Mouse (Mus musculus) C2C12 (cell line): ENCODE measurements around the gene Aph1a. TPM values are rescaled to one million over a fixed set of nuclear protein-coding genes. Genes with fewer than 3 reads are reported as not detected.

Source experiments
- H3K27me3 ChIP-seq: one replicate; pipeline ENCODE4 v1.6.1; 2011; ENCODE audit not compliant: control insufficient read depth, insufficient read depth, insufficient read length
- H3K36me3 ChIP-seq: one replicate; pipeline ENCODE4 v1.6.1; 2011; ENCODE audit not compliant: control insufficient read depth, insufficient read depth
- H3K4me3 ChIP-seq: one replicate; pipeline ENCODE4 v1.5.1; 2011; ENCODE audit warnings: mild to moderate bottlenecking, control low read depth; ENCODE audit not compliant: poor library complexity, insufficient read depth, severe bottlenecking
- H3K79me2 ChIP-seq: one replicate; pipeline ENCODE4 v1.6.1; 2011; ENCODE audit not compliant: control insufficient read depth, insufficient read depth
- H3K79me3 ChIP-seq: one replicate; pipeline ENCODE4 v1.6.1; 2011; ENCODE audit warnings: low read depth, control low read depth
- H3ac ChIP-seq: one replicate; pipeline ENCODE3; 2011; ENCODE audit warnings: low read depth; ENCODE audit not compliant: control insufficient read depth, insufficient read length
- CEBPB ChIP-seq: IDR thresholded peaks from one replicate; pipeline ENCODE4 v1.6.1; 2011; ENCODE audit warnings: low read depth, mild to moderate bottlenecking, control low read depth, moderate library complexity
- CTCF ChIP-seq: IDR thresholded peaks from one replicate; pipeline ENCODE4 v1.5.1; 2011; ENCODE audit not compliant: control insufficient read depth, insufficient read depth, insufficient read length
- FOSL1 ChIP-seq: IDR thresholded peaks from one replicate; pipeline ENCODE4 v1.8.0; 2011; ENCODE audit warnings: mild to moderate bottlenecking, low read length; ENCODE audit not compliant: poor library complexity, insufficient read depth, severe bottlenecking
- MAX ChIP-seq: IDR thresholded peaks from one replicate; pipeline ENCODE4 v1.6.1; 2011; ENCODE audit warnings: mild to moderate bottlenecking, control low read depth
- MYOD1 ChIP-seq: IDR thresholded peaks from one replicate; pipeline ENCODE4 v1.6.1; 2011; ENCODE audit warnings: low read depth; ENCODE audit not compliant: control insufficient read depth, insufficient read length
- MYOG ChIP-seq: IDR thresholded peaks from one replicate; pipeline ENCODE4 v1.6.1; 2011; ENCODE audit not compliant: control insufficient read depth, insufficient read length; ENCODE audit errors: extremely low read depth
- USF1 ChIP-seq: IDR thresholded peaks from one replicate; pipeline ENCODE4 v1.6.1; 2011; ENCODE audit warnings: low read depth, mild to moderate bottlenecking, control low read depth, moderate library complexity
- polyA plus RNA-seq: library from polyadenylated mRNA; unstranded; fragments of >200 nt; fragmentation: generic; extraction: Trizol; gene quantifications from one replicate; pipeline ENCODE4 v1.2.1, GENCODE M21; 2012; ENCODE audit warnings: missing spikeins

The Aph1a gene
- polyA plus RNA-seq, 1 experiment: 79.0 TPM

DNA sequence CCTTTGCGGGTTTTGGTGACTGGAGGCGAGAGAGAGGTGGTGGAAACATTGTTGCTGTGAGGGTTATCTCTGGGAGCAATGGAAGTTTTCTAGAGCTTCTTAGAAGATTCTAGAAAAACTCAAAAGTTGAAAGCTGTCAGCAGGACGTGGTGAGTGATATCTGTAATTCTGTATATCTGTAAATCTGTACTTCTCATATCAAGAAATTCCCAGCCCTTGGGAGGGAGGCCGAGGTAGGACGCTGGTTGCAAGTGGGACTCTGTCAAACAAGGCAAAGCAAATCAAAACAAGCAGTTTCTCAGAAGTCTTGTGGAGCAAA is 36.7 kb downstream of the Aph1a start:
- H3K36me3 ChIP-seq: peaks cover 27% of the 10 kb centered on the region
- H3K79me2 ChIP-seq: peaks cover 60% of the 10 kb centered on the region
- H3ac ChIP-seq: peak overlapping the region; percentile 96
- H3K4me3 ChIP-seq: peak overlapping the region; percentile 95
- TF ChIP-seq FOSL1 (no peak), USF1 (no peak), CEBPB (no peak), CTCF (no peak), MAX (no peak), MYOD1 (no peak), MYOG (no peak)
- H3K79me3 ChIP-seq: peaks cover 50% of the 10 kb centered on the region
- no peaks in the 10 kb centered on the region for H3K27me3 ChIP-seq

DNA sequence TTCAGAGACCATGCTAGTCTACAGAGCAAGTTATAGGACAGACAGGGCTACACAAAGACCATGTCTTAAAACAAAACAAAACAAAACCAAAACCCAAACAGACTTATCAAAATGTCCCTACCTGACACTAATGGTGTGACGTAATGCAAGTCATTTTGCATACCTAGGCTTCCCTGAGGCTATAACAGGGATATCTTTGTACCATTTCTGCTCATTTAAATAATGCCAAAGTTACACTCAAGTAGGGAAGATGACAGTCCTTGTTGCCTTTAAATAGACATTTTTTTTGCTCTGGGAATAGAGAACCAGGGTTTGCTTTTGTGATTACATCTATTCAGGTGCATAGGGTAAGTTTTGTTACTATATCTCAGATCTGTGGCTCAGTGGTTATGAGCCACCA is 37.7 kb downstream of the Aph1a start:
- no peak for TF ChIP-seq MAX
- TF ChIP-seq MYOD1: no peak
- no peak for TF ChIP-seq USF1
- no peak for TF ChIP-seq CTCF
- no peak for TF ChIP-seq MYOG
- no peak for TF ChIP-seq CEBPB
- no peak for TF ChIP-seq FOSL1
- H3K4me3 ChIP-seq: no peak overlapping the region
- no peaks in the 10 kb centered on the region for H3K27me3 ChIP-seq
- H3K79me3 ChIP-seq: peaks cover 50% of the 10 kb centered on the region
- peaks cover 60% of the 10 kb centered on the region for H3K79me2 ChIP-seq
- H3K36me3 ChIP-seq: peaks cover 30% of the 10 kb centered on the region
- H3ac ChIP-seq: no peak overlapping the region

DNA sequence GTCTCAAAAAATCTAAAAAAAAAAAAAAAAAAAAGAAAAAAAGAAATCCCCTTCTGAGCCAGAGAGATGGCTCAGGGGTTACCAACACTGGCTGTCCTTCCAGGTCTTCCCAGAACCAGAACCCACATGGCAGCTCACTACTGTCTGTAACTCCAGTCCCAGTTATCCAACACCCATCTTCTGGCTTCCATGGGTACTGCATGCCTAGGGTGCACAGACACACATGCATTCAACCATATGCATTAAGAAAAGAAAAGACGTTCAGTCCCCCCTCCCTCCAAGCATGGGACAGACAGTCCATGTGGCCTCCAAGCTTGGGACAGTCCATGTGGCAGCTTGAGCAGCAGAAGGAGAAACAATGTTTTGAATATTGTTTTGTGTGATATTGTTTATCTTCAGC is 38.4 kb downstream of the Aph1a start:
- H3K36me3 ChIP-seq: peaks cover 37% of the 10 kb centered on the region

DNA sequence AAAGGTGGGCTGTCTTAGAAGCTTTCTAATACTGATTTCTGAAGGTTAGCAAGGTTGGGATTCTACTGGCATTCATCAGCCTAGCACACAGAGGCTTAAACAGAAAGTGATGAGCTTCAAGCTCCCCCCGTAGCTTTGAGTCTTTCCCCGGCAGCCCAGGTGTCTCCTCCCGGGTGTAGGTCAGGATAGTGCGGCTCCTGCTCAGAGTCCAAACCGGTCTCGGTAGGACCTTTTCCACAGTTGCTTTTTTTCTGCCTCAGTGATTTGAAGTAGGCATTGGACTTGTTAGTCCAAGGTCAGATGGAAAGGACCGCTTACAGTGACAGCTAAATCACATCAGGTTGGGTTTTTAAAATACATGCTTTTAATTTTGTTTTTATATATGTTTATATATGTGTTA is 38.8 kb downstream of the Aph1a start:
- Histone ChIP-seq H3K79me3 (peaks cover 52% of the 10 kb centered on the region), H3K79me2 (peaks cover 69% of the 10 kb centered on the region), H3K4me3 (no peak overlapping the region), H3K36me3 (peaks cover 41% of the 10 kb centered on the region), H3ac (no peak overlapping the region), H3K27me3 (no peaks in the 10 kb centered on the region)
- TF ChIP-seq CEBPB (no peak), MAX (no peak), USF1 (no peak), MYOD1 (no peak)

More for the DNA sequence above, 38.4 kb downstream of the Aph1a start:
- TF ChIP-seq USF1: no peak
- TF ChIP-seq MYOG: no peak
- TF ChIP-seq MAX: no peak
- no peak for TF ChIP-seq FOSL1
- no peak for TF ChIP-seq CTCF
- TF ChIP-seq MYOD1: no peak
- TF ChIP-seq CEBPB: no peak
- H3K27me3 ChIP-seq: no peaks in the 10 kb centered on the region
- H3K4me3 ChIP-seq: no peak overlapping the region
- H3ac ChIP-seq: no peak overlapping the region
- H3K79me2 ChIP-seq: peaks cover 65% of the 10 kb centered on the region
- peaks cover 50% of the 10 kb centered on the region for H3K79me3 ChIP-seq

DNA sequence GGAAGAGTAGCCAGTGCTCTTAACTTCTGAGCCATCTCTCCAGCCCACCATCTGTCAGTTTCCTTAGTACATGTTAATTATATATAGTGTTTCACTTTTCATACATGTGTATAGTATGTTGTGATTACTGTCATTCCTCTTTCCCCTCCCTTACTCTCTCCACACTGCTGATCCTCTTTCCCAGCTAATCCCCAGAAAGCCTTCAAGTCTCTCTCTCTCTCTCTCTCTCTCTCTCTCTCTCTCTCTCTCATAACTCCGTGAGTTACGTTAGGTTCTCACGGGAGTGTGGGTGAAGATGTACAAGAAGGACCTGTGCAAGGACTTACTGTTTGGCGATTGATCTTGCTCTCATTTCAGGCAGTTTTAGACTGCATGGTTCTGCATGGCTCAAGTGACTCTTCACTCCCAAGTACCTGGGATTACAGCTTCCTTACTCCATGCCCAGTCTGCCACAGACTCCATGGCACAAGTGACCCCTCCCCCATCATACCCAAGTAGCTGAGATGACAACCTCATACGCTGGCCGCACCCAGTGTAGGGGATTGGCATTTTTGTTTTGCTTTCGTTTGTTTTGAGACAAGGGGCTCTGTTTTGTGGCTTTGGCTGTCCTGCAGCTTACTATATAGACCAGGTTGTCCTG is 39.5 kb downstream of the Aph1a start:
- no peak overlapping the region for H3ac ChIP-seq
- H3K27me3 ChIP-seq: no peaks in the 10 kb centered on the region
- no peak for TF ChIP-seq USF1
- TF ChIP-seq CEBPB: no peak
- TF ChIP-seq FOSL1: no peak
- no peak for TF ChIP-seq MYOG
- no peak for TF ChIP-seq CTCF
- no peak for TF ChIP-seq MAX
- no peak for TF ChIP-seq MYOD1
- H3K4me3 ChIP-seq: no peak overlapping the region
- peaks cover 75% of the 10 kb centered on the region for H3K79me2 ChIP-seq
- peaks cover 52% of the 10 kb centered on the region for H3K79me3 ChIP-seq
- H3K36me3 ChIP-seq: peaks cover 47% of the 10 kb centered on the region

DNA sequence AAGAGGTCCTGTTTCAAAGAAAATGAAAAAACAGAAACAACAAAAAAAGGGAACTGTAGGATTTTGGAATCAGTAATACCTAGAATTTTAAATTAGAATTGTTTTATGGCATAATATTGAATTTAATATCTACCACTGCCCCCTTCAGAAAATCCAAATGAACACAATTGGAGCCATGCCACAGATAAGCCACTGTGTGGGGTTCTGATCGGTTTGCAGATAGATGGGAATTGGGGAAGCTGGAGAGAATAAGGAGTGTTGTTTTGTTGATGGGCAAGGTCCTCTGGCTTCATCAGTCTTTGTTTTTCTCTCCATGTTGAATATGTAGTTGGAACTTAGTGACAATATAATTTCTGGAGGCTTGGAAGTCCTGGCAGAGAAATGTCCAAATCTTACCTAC is 40.7 kb downstream of the Aph1a start:
- no peak for TF ChIP-seq FOSL1
- no peak for TF ChIP-seq CEBPB
- TF ChIP-seq MAX: no peak
- no peak for TF ChIP-seq CTCF
- no peak for TF ChIP-seq MYOG
- no peak for TF ChIP-seq USF1
- TF ChIP-seq MYOD1: no peak
- no peaks in the 10 kb centered on the region for H3K27me3 ChIP-seq
- no peak overlapping the region for H3ac ChIP-seq
- H3K79me2 ChIP-seq: peaks cover 83% of the 10 kb centered on the region
- no peak overlapping the region for H3K4me3 ChIP-seq
- H3K36me3 ChIP-seq: peaks cover 60% of the 10 kb centered on the region
- peaks cover 52% of the 10 kb centered on the region for H3K79me3 ChIP-seq
